Mouse (Mus musculus): ENCODE results near the gene Lalba. TPM values are rescaled to one million over a fixed set of nuclear protein-coding genes. Genes with fewer than 3 reads are reported as not detected.

The Lalba gene
- total and polyA plus RNA-seq, 3 experiments, result not detected

Other genes with a start within 250 kb of the Lalba start
- gene Olfr286, start 248.3 kb downstream of the Lalba start, total RNA-seq (2012; rRNA removed), result not detected in 2 replicates
- gene Olfr286, start 248.3 kb downstream of the Lalba start, polyA plus RNA-seq (2012; ENCODE audit: insufficient read depth in 1 of 2, insufficient read length in 2 of 2, low read depth in 1 of 2, low replicate concordance in 2 of 2, missing spikeins in 1 of 2), result under 1 TPM in 1 of 2 experiments, not detected in 1; 0.04 TPM
- not detected in 2 replicates for gene H1fnt, start 225.4 kb downstream of the Lalba start, total RNA-seq (2012; rRNA removed)
- not detected for gene H1fnt, start 225.4 kb downstream of the Lalba start, polyA plus RNA-seq (2012; ENCODE audit: insufficient read depth in 1 of 2, insufficient read length in 2 of 2, low read depth in 1 of 2, low replicate concordance in 2 of 2, missing spikeins in 1 of 2)
- gene Zfp641, start 186.6 kb downstream of the Lalba start, total RNA-seq (2012; rRNA removed), result not detected in 2 replicates
- not detected for gene Zfp641, start 186.6 kb downstream of the Lalba start, polyA plus RNA-seq (2012; ENCODE audit: insufficient read depth in 1 of 2, insufficient read length in 2 of 2, low read depth in 1 of 2, low replicate concordance in 2 of 2, missing spikeins in 1 of 2)
- gene Olfr285, start 165.4 kb downstream of the Lalba start, total RNA-seq (2012; rRNA removed), result 0.07 TPM in 1 of 2 replicates, not detected in the other
- under 1 TPM in 1 of 2 experiments, not detected in 1; 0.01 TPM for gene Olfr285, start 165.4 kb downstream of the Lalba start, polyA plus RNA-seq (2012; ENCODE audit: insufficient read depth in 1 of 2, insufficient read length in 2 of 2, low read depth in 1 of 2, low replicate concordance in 2 of 2, missing spikeins in 1 of 2)
- not detected in 2 replicates for gene Olfr284, start 141.7 kb downstream of the Lalba start, total RNA-seq (2012; rRNA removed)
- not detected for gene Olfr284, start 141.7 kb downstream of the Lalba start, polyA plus RNA-seq (2012; ENCODE audit: insufficient read depth in 1 of 2, insufficient read length in 2 of 2, low read depth in 1 of 2, low replicate concordance in 2 of 2, missing spikeins in 1 of 2)
- 0.20 and 0.46 TPM in 2 replicates for gene Olfr283, start 101.8 kb downstream of the Lalba start, total RNA-seq (2012; rRNA removed)
- under 1 TPM in 1 of 2 experiments, not detected in 1; 0.11 TPM for gene Olfr283, start 101.8 kb downstream of the Lalba start, polyA plus RNA-seq (2012; ENCODE audit: insufficient read depth in 1 of 2, insufficient read length in 2 of 2, low read depth in 1 of 2, low replicate concordance in 2 of 2, missing spikeins in 1 of 2)
- gene Olfr282, start 51.5 kb downstream of the Lalba start, total RNA-seq (2012; rRNA removed), result not detected in 2 replicates
- gene Olfr282, start 51.5 kb downstream of the Lalba start, polyA plus RNA-seq (2012; ENCODE audit: insufficient read depth in 1 of 2, insufficient read length in 2 of 2, low read depth in 1 of 2, low replicate concordance in 2 of 2, missing spikeins in 1 of 2), result under 1 TPM in 1 of 2 experiments, not detected in 1; 0.18 TPM
- 0.08 TPM in 1 of 2 replicates, not detected in the other for gene Olfr281, start 30.1 kb downstream of the Lalba start, total RNA-seq (2012; rRNA removed)
- gene Olfr281, start 30.1 kb downstream of the Lalba start, polyA plus RNA-seq (2012; ENCODE audit: insufficient read depth in 1 of 2, insufficient read length in 2 of 2, low read depth in 1 of 2, low replicate concordance in 2 of 2, missing spikeins in 1 of 2), result under 1 TPM in 1 of 2 experiments, not detected in 1; 0.40 TPM
- 0.04 TPM in 1 of 2 replicates, not detected in the other for gene OR5BS1P, start 12.8 kb downstream of the Lalba start, total RNA-seq (2012; rRNA removed)
- not detected for gene OR5BS1P, start 12.8 kb downstream of the Lalba start, polyA plus RNA-seq (2012; ENCODE audit: insufficient read depth in 1 of 2, insufficient read length in 2 of 2, low read depth in 1 of 2, low replicate concordance in 2 of 2, missing spikeins in 1 of 2)
- gene Olfr279, start 9.7 kb upstream of the Lalba start, total RNA-seq (2012; rRNA removed), result under 0.01 TPM in 1 of 2 replicates, not detected in the other
- 10 to 100 TPM in 1 of 2 experiments, under 1 TPM in 1; 0.03 to 81.4 TPM for gene Olfr279, start 9.7 kb upstream of the Lalba start, polyA plus RNA-seq (2012; ENCODE audit: insufficient read depth in 1 of 2, insufficient read length in 2 of 2, low read depth in 1 of 2, low replicate concordance in 2 of 2, missing spikeins in 1 of 2)
- gene Kansl2, start 51.5 kb upstream of the Lalba start, total RNA-seq (2012; rRNA removed), result 150 and 157 TPM in 2 replicates
- 100 to 1,000 TPM in 1 of 2 experiments, not detected in 1; 170 TPM for gene Kansl2, start 51.5 kb upstream of the Lalba start, polyA plus RNA-seq (2012; ENCODE audit: insufficient read depth in 1 of 2, insufficient read length in 2 of 2, low read depth in 1 of 2, low replicate concordance in 2 of 2, missing spikeins in 1 of 2)
- 40.5 and 44.0 TPM in 2 replicates for gene Ccnt1, start 88.2 kb upstream of the Lalba start, total RNA-seq (2012; rRNA removed)
- gene Ccnt1, start 88.2 kb upstream of the Lalba start, polyA plus RNA-seq (2012; ENCODE audit: insufficient read depth in 1 of 2, insufficient read length in 2 of 2, low read depth in 1 of 2, low replicate concordance in 2 of 2, missing spikeins in 1 of 2), result 10 to 100 TPM; 19.5 to 63.2 TPM
- gene 4930415O20Rik, start 88.3 kb upstream of the Lalba start, total RNA-seq (2012; rRNA removed), result 0.50 TPM in 1 of 2 replicates, not detected in the other
- gene 4930415O20Rik, start 88.3 kb upstream of the Lalba start, polyA plus RNA-seq (2012; ENCODE audit: insufficient read depth in 1 of 2, insufficient read length in 2 of 2, low read depth in 1 of 2, low replicate concordance in 2 of 2, missing spikeins in 1 of 2), result under 1 TPM in 1 of 2 experiments, not detected in 1; 0.31 TPM
- gene Adcy6, start 127.4 kb upstream of the Lalba start, total RNA-seq (2012; rRNA removed), result 58.9 and 76.0 TPM in 2 replicates
- gene Adcy6, start 127.4 kb upstream of the Lalba start, polyA plus RNA-seq (2012; ENCODE audit: insufficient read depth in 1 of 2, insufficient read length in 2 of 2, low read depth in 1 of 2, low replicate concordance in 2 of 2, missing spikeins in 1 of 2), result 10 to 100 TPM in 1 of 2 experiments, not detected in 1; 77.3 TPM
- gene Cacnb3, start 148.1 kb upstream of the Lalba start, total RNA-seq (2012; rRNA removed), result 1.4 TPM in 2 replicates
- 1 to 10 TPM in 1 of 2 experiments, not detected in 1; 8.5 TPM for gene Cacnb3, start 148.1 kb upstream of the Lalba start, polyA plus RNA-seq (2012; ENCODE audit: insufficient read depth in 1 of 2, insufficient read length in 2 of 2, low read depth in 1 of 2, low replicate concordance in 2 of 2, missing spikeins in 1 of 2)
- gene Ddx23, start 180.2 kb upstream of the Lalba start, total RNA-seq (2012; rRNA removed), result 193 and 213 TPM in 2 replicates
- 100 to 1,000 TPM; 194 to 252 TPM for gene Ddx23, start 180.2 kb upstream of the Lalba start, polyA plus RNA-seq (2012; ENCODE audit: insufficient read depth in 1 of 2, insufficient read length in 2 of 2, low read depth in 1 of 2, low replicate concordance in 2 of 2, missing spikeins in 1 of 2)
- gene Rnd1, start 194.7 kb upstream of the Lalba start, total RNA-seq (2012; rRNA removed), result 5.8 and 6.0 TPM in 2 replicates
- gene Rnd1, start 194.7 kb upstream of the Lalba start, polyA plus RNA-seq (2012; ENCODE audit: insufficient read depth in 1 of 2, insufficient read length in 2 of 2, low read depth in 1 of 2, low replicate concordance in 2 of 2, missing spikeins in 1 of 2), result 1 to 10 TPM in 1 of 2 experiments, not detected in 1; 5.5 TPM
- not detected in 2 replicates for gene Ccdc65, start 225.5 kb upstream of the Lalba start, total RNA-seq (2012; rRNA removed)
- under 1 TPM in 1 of 2 experiments, not detected in 1; 0.13 TPM for gene Ccdc65, start 225.5 kb upstream of the Lalba start, polyA plus RNA-seq (2012; ENCODE audit: insufficient read depth in 1 of 2, insufficient read length in 2 of 2, low read depth in 1 of 2, low replicate concordance in 2 of 2, missing spikeins in 1 of 2)
- gene Fkbp11, start 245.5 kb upstream of the Lalba start, total RNA-seq (2012; rRNA removed), result 109 and 160 TPM in 2 replicates
- gene Fkbp11, start 245.5 kb upstream of the Lalba start, polyA plus RNA-seq (2012; ENCODE audit: insufficient read depth in 1 of 2, insufficient read length in 2 of 2, low read depth in 1 of 2, low replicate concordance in 2 of 2, missing spikeins in 1 of 2), result 100 to 1,000 TPM in 1 of 2 experiments, not detected in 1; 118 TPM